Mouse (Mus musculus) kidney, postnatal 0 days (tissue): ENCODE data around the gene Ggt6. TPM values are rescaled to one million over a fixed set of nuclear protein-coding genes. Genes with fewer than 3 reads are reported as not detected.
"Not testable (repeated sequence)": the region's sequence is repeated elsewhere in the genome, so short reads cannot be mapped to it uniquely, and the experiment has no call there.

Experiments used
- ATAC-seq: fragments of 200-750 bp; cut with Nextera tagmentation; replicated peaks from 2 replicates; pipeline ENCODE4 v1.8.0; 2017; ENCODE audit warnings: low read depth, moderate number of reproducible peaks, moderate TSS enrichment, moderate library complexity; ENCODE audit not compliant: low FRiP score
- DNase-seq: peaks from one replicate; pipeline ENCODE4 v3.0.0-alpha.2; 2016; ENCODE audit warnings: low spot score
- H3K27ac ChIP-seq: fragments of 300-500 bp; sonication (generic); 2 replicates; pipeline ENCODE4 v1.5.1; 2014; ENCODE audit warnings: mild to moderate bottlenecking
- H3K27me3 ChIP-seq: fragments of 300-500 bp; sonication (generic); 2 replicates; pipeline ENCODE4 v1.6.1; 2014; ENCODE audit warnings: low read length, mixed read lengths; ENCODE audit not compliant: insufficient read depth
- H3K36me3 ChIP-seq: fragments of 300-500 bp; sonication (generic); 2 replicates; pipeline ENCODE4 v1.6.1; 2014; ENCODE audit warnings: low read length, mixed read lengths; ENCODE audit not compliant: insufficient read depth
- H3K4me1 ChIP-seq: fragments of 300-500 bp; sonication (generic); replicated peaks from 2 replicates; pipeline ENCODE4 v1.6.1; 2014; ENCODE audit warnings: antibody characterized with exemption, low read length, mixed read lengths; ENCODE audit not compliant: insufficient read depth
- H3K4me2 ChIP-seq: fragments of 300-500 bp; sonication (generic); 2 replicates; pipeline ENCODE4 v1.6.1; 2014; ENCODE audit warnings: mild to moderate bottlenecking, low read length, moderate library complexity, mixed read lengths
- H3K4me3 ChIP-seq: fragments of 300-500 bp; sonication (generic); replicated peaks from 2 replicates; pipeline ENCODE4 v1.5.1; 2014; ENCODE audit warnings: low read depth, low read length
- H3K9ac ChIP-seq: fragments of 300-500 bp; sonication (generic); 2 replicates; pipeline ENCODE4 v1.6.1; 2014; ENCODE audit warnings: low read depth, low read length
- H3K9me3 ChIP-seq: fragments of 300-500 bp; sonication (generic); replicated peaks from 2 replicates; pipeline ENCODE4 v1.6.1; 2016; ENCODE audit warnings: low read length, inconsistent platforms, mixed read lengths
- CTCF ChIP-seq: IDR thresholded peaks from 2 replicates; pipeline ENCODE4 v1.5.1; 2016; ENCODE audit warnings: antibody characterized with exemption, low read depth, mild to moderate bottlenecking, moderate library complexity
- WGBS: fragments of 180-500 bp; shearing (Covaris S2); extraction: QIAGEN DNeasy Blood & Tissue Kit; methylation state at CpG from one replicate; pipeline ENCODE4 v1.1.7; 2014; 5-methylcytosine and 5-hydroxymethylcytosine counted together
- polyA plus RNA-seq: library from polyadenylated mRNA; unstranded; fragments of >200 nt; fragmentation: Nextera tagmentation; extraction: Ambion mirVana; gene quantifications from 2 replicates; pipeline ENCODE4 v1.2.1, GENCODE M21; 2015

Ggt6 gene
- polyA plus RNA-seq, 1 experiment from 2014 or later = 3.3 TPM

DNA sequence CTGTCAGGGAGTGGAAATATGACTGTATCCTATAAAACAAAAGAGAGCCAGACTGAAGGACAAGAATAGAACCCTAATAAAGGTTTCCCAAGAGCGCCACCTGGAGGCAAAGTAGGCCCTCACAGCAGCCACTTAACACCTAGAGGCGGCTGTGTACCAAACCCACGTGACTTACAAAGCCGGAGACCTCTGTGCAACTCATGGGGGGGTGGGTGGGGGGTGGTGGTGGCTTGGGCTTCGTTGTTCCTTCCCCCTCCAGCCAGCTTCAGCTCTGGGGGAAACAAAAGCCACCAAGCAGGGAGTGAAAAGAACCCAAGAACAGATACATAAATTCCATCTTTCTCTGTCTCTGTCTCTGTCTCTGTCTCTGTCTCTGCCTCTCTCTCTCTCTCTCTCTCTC lies 6.6 kb upstream of the Ggt6 start:
- WGBS = 2% methylated on average over 5 of the region's 5 CpGs
- Histone ChIP-seq H3K4me2 (no peak overlapping the region), H3K36me3 (no peaks in the 10 kb centered on the region), H3K9me3 (no peaks in the 10 kb centered on the region), H3K27ac (no peak overlapping the region), H3K9ac (no peak overlapping the region), H3K4me3 (no peak overlapping the region), H3K27me3 (no peaks in the 10 kb centered on the region), H3K4me1 (no peaks in the 10 kb centered on the region)
- ATAC-seq (peak; percentile 54; the same call in 1 of the 2 replicates), DNase-seq (peak; percentile 90)
- peak; percentile 76 for TF ChIP-seq CTCF

DNA sequence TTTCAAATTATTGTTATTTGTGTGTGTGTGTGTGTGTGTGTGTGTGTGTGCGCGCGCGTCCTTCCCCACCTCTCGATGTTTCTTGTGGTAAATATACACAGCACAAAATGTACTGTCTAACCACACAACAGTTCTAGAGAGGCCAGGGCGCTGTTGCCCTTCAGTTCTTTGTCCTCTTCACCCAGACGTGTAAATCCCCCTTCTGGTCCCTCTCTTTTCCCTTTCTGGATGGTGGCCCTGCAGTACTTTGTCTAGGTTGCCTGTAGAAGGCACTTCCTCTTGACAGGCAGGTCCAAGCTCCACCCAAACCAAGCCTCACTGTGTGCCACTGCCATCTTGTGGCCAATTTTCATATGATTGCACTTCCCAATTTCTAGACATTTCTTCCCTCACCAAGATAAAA lies 6.0 kb upstream of the Ggt6 start:
- ATAC-seq = peak; percentile 64
- H3K27me3 ChIP-seq = no peaks in the 10 kb centered on the region
- H3K4me1 ChIP-seq = no peaks in the 10 kb centered on the region
- peak; percentile 92 for DNase-seq
- TF ChIP-seq CTCF = peak; percentile 97
- H3K4me2 ChIP-seq = 0 out of 2 replicates have a peak overlapping the region, but pooled peaks have one; percentile 18
- no peak overlapping the region for H3K27ac ChIP-seq
- no peak overlapping the region for H3K4me3 ChIP-seq
- H3K9ac ChIP-seq = no peak overlapping the region
- H3K9me3 ChIP-seq = no peaks in the 10 kb centered on the region
- 58% methylated on average over 7 of the region's 7 CpGs for WGBS
- H3K36me3 ChIP-seq = no peaks in the 10 kb centered on the region

GRCm38 (mm10) chr11:72430311-72431068 lies 4.8 kb upstream of the Ggt6 start:
- H3K9ac ChIP-seq, H3K9me3 ChIP-seq, H3K4me3 ChIP-seq, H3K4me1 ChIP-seq, H3K36me3 ChIP-seq, H3K27ac ChIP-seq, ATAC-seq, DNase-seq, H3K4me2 ChIP-seq, H3K27me3 ChIP-seq: not testable (repeated sequence)
- WGBS = 63% methylated on average over 9 of the region's 9 CpGs

GRCm38 (mm10) chr11:72435694-72436045 lies 344 bp downstream of the Ggt6 start:
- no peak overlapping the region for H3K4me3 ChIP-seq

GRCm38 (mm10) chr11:72436271-72436670 lies 945 bp downstream of the Ggt6 start:
- no peak for DNase-seq
- H3K27me3 ChIP-seq = no peaks in the 10 kb centered on the region
- H3K9me3 ChIP-seq = no peaks in the 10 kb centered on the region
- 65% methylated on average over 5 of the region's 5 CpGs for WGBS
- H3K4me3 ChIP-seq = no peak overlapping the region
- H3K4me1 ChIP-seq = peaks cover 5% of the 10 kb centered on the region; the same call in 1 of the 2 replicates
- no peak for TF ChIP-seq CTCF
- H3K27ac ChIP-seq = peak overlapping the region; percentile 60; the same call in 1 of the 2 replicates
- no peak overlapping the region for H3K4me2 ChIP-seq
- ATAC-seq = no peak
- H3K9ac ChIP-seq = no peak overlapping the region
- no peaks in the 10 kb centered on the region for H3K36me3 ChIP-seq

More at GRCm38 (mm10) chr11:72435694-72436045, 344 bp downstream of the Ggt6 start:
- no peaks in the 10 kb centered on the region for H3K27me3 ChIP-seq
- H3K9ac ChIP-seq = no peak overlapping the region
- peak overlapping the region; percentile 60 for H3K27ac ChIP-seq
- 9% methylated on average over 2 of the region's 2 CpGs for WGBS
- H3K4me1 ChIP-seq = peaks cover 5% of the 10 kb centered on the region; the same call in 1 of the 2 replicates
- H3K36me3 ChIP-seq = no peaks in the 10 kb centered on the region
- ATAC-seq = peak; percentile 71
- peak; percentile 67 for DNase-seq
- no peak overlapping the region for H3K4me2 ChIP-seq
- no peaks in the 10 kb centered on the region for H3K9me3 ChIP-seq
- no peak for TF ChIP-seq CTCF

DNA sequence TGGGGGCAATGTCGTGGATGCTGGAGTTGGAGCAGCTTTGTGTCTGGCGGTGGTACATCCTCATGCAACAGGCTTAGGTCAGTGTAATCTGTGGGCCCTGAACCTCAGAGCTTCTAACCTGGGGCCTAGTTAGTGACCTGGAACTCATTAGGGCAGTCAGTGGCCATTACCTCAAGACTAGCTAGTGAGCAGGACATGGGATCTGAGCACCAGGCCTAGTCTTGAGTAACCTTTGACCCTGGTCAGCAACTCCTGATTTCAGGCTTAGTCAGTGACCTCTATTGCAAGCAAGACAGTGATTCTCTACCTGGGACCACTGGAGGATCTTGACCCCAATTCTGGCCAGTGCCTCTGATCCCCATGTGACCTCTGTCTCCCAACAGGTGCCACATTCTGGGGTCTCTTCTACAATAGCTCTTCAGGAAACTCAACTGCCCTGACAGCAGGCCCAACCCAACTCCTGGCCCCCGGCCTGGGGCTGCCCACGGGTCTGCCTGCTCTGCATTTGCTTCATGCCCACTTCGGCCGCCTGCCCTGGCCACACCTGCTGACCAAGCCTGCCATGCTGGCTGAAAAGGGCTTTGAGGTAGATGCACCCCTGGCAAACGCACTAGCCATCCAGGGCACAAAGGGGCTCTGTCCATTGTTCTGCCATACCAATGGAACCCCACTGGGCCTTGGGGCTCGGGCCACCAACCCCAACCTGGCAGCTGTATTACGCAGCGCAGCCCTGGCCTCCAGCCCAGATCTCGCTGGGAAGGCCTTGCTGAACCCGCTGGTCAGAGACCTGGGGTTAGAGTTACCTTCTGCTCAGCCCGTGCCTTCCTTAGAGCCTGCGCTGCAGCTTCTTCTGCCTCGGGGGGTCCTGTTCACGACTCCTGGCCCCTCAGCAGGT lies 1.7 kb downstream of the Ggt6 start:
- DNase-seq (no peak), ATAC-seq (no peak)
- no peaks in the 10 kb centered on the region for H3K27me3 ChIP-seq
- peaks cover 9% of the 10 kb centered on the region; the same call in 1 of the 2 replicates for H3K4me1 ChIP-seq
- H3K4me3 ChIP-seq = no peak overlapping the region
- no peak overlapping the region for H3K27ac ChIP-seq
- no peak overlapping the region for H3K9ac ChIP-seq
- 85% methylated on average over 16 of the region's 16 CpGs for WGBS
- no peaks in the 10 kb centered on the region for H3K9me3 ChIP-seq
- H3K4me2 ChIP-seq = no peak overlapping the region
- no peaks in the 10 kb centered on the region for H3K36me3 ChIP-seq
- no peak for TF ChIP-seq CTCF
